Mouse (Mus musculus): ENCODE data around the gene Rtn2. TPM values are rescaled to one million over a fixed set of nuclear protein-coding genes. Genes with fewer than 3 reads are reported as not detected.

Rtn2 gene
- polyA plus RNA-seq, 1 experiment: 9.1 TPM

DNA sequence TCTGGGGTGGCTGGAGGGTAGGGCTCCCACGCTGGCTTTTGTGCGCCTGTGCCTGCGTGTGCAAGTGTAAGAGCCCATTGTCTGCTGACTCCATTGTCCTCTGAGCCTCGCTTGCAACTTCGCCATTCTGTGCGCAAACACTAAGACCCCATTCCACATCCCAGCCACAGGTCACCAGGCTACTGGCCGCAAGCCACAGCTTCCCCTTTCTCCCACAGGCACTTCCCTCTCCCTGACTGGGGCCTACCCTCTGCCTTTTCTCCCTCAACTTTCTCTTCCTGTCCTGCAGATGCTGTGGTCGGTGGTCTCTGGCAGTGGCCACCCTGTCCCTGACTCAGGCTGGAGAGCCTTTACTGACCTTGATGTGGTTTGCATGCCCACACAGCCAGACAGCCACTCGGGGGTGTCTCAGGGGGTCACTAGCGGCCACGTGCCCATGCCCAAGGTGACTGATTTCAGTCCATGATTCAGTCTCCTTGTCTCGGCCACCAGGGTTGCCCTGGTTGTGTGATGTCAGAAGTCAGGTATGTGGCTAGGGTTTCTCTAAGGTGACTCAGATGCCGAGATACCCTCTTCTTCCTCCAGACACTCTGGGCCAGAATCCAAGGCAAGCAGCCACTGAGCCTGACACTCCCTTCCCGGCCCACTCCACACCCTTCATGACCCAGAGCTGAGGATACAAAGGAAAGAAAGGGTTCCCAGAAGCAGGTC is 34.2 kb downstream of the Rtn2 start:
- no peak overlapping the region for H3K4me3 ChIP-seq (ENCODE audit: extremely low read depth, insufficient read depth, insufficient read length)
- no peak overlapping the region for H3K27ac ChIP-seq (ENCODE audit: insufficient read depth, low read length)
- DNase-seq (ENCODE audit: low read depth in 1 of 2, low spot score in 2 of 2): no peak
- H3K4me1 ChIP-seq (ENCODE audit: control insufficient read depth, insufficient read depth, insufficient read length): peaks cover 23% of the 10 kb centered on the region; the same call in 1 of the 2 replicates
- 0 out of 2 replicates have a peak, but pooled peaks cover 1% of the 10 kb centered on the region for H3K27me3 ChIP-seq (ENCODE audit: control insufficient read depth, insufficient read depth, low read length)
- no peaks in the 10 kb centered on the region for H3K36me3 ChIP-seq (ENCODE audit: control insufficient read depth, insufficient read depth, low read length)
- TF ChIP-seq CTCF (IDR thresholded peaks at IDR 0.05; ENCODE audit: extremely low read depth, insufficient read depth, insufficient read length, insufficient replicate concordance): no peak
- TF ChIP-seq POLR2A (IDR thresholded peaks at IDR 0.05; ENCODE audit: low read depth, low read length): no peak
- WGBS: 9% methylated on average over 14 of the region's 14 CpGs

DNA sequence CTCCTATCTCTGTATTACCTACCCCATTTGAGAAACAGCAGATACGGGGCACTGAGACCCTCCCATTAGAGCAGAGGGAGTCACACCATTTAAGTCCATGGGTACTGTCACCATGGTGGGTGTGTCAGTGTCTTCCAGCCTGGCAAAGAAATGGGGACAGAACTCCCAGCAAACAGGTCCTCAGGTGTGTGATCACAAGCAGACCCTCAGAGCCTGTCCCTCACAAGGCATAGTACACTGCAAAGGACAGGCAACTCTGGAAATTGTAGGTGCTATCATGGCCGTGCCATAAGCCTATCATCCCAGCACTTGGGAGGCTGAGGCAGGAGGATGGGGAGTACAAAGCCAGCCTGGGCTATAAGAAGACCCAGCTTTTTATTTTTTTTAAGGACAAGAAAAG is 35.8 kb downstream of the Rtn2 start:
- H3K27ac ChIP-seq (ENCODE audit: insufficient read depth, low read length): no peak overlapping the region
- no peaks in the 10 kb centered on the region for H3K36me3 ChIP-seq (ENCODE audit: control insufficient read depth, insufficient read depth, low read length)
- peaks cover 23% of the 10 kb centered on the region; the same call in 1 of the 2 replicates for H3K4me1 ChIP-seq (ENCODE audit: control insufficient read depth, insufficient read depth, insufficient read length)
- TF ChIP-seq CTCF (IDR thresholded peaks at IDR 0.05; ENCODE audit: extremely low read depth, insufficient read depth, insufficient read length, insufficient replicate concordance) (no peak), POLR2A (IDR thresholded peaks at IDR 0.05; ENCODE audit: low read depth, low read length) (no peak)
- H3K27me3 ChIP-seq (ENCODE audit: control insufficient read depth, insufficient read depth, low read length): 0 out of 2 replicates have a peak, but pooled peaks cover 1% of the 10 kb centered on the region
- no peak for DNase-seq (ENCODE audit: low read depth in 1 of 2, low spot score in 2 of 2)
- WGBS: 93% methylated on average over 2 of the region's 2 CpGs
- no peak overlapping the region for H3K4me3 ChIP-seq (ENCODE audit: extremely low read depth, insufficient read depth, insufficient read length)

GRCm38 (mm10) chr7:19318676-19319075 is 36.3 kb downstream of the Rtn2 start:
- no peak overlapping the region for H3K27ac ChIP-seq (ENCODE audit: insufficient read depth, low read length)
- no peak overlapping the region for H3K4me3 ChIP-seq (ENCODE audit: extremely low read depth, insufficient read depth, insufficient read length)
- 12% methylated on average over 7 of the region's 7 CpGs for WGBS
- H3K4me1 ChIP-seq (ENCODE audit: control insufficient read depth, insufficient read depth, insufficient read length): peaks cover 23% of the 10 kb centered on the region; the same call in 1 of the 2 replicates
- H3K36me3 ChIP-seq (ENCODE audit: control insufficient read depth, insufficient read depth, low read length): no peaks in the 10 kb centered on the region
- no peak for TF ChIP-seq POLR2A (IDR thresholded peaks at IDR 0.05; ENCODE audit: low read depth, low read length)
- no peak for TF ChIP-seq CTCF (IDR thresholded peaks at IDR 0.05; ENCODE audit: extremely low read depth, insufficient read depth, insufficient read length, insufficient replicate concordance)
- DNase-seq (ENCODE audit: low read depth in 1 of 2, low spot score in 2 of 2): no peak
- H3K27me3 ChIP-seq (ENCODE audit: control insufficient read depth, insufficient read depth, low read length): 0 out of 2 replicates have a peak, but pooled peaks cover 1% of the 10 kb centered on the region

DNA sequence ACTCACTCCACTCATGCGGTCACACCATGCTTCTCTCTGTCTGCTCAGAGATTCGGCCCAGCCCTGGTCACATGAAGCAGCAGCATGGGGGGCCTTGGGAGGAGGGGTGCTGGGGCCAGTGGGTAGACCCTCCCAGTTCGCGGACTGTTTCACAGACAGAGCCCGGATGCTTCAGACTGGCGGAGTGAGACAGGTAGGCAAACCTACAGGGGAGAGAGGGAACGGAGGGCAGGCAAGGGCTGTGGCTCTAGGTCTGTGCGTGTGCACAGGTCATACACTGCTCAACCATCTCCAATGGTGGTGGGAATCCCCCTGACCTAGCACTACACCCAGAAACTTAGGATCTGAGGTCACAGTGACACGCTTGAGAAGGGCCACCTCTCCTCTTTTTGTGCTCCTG is 37.0 kb downstream of the Rtn2 start:
- DNase-seq (ENCODE audit: low read depth in 1 of 2, low spot score in 2 of 2): no peak
- Histone ChIP-seq H3K4me1 (ENCODE audit: control insufficient read depth, insufficient read depth, insufficient read length) (peaks cover 23% of the 10 kb centered on the region; the same call in 1 of the 2 replicates), H3K27me3 (ENCODE audit: control insufficient read depth, insufficient read depth, low read length) (0 out of 2 replicates have a peak, but pooled peaks cover 1% of the 10 kb centered on the region), H3K4me3 (ENCODE audit: extremely low read depth, insufficient read depth, insufficient read length) (peak overlapping the region; percentile 50), H3K36me3 (ENCODE audit: control insufficient read depth, insufficient read depth, low read length) (no peaks in the 10 kb centered on the region), H3K27ac (ENCODE audit: insufficient read depth, low read length) (no peak overlapping the region)
- TF ChIP-seq CTCF (IDR thresholded peaks at IDR 0.05; ENCODE audit: extremely low read depth, insufficient read depth, insufficient read length, insufficient replicate concordance) (no peak), POLR2A (IDR thresholded peaks at IDR 0.05; ENCODE audit: low read depth, low read length) (no peak)
- WGBS: 55% methylated on average over 9 of the region's 9 CpGs

DNA sequence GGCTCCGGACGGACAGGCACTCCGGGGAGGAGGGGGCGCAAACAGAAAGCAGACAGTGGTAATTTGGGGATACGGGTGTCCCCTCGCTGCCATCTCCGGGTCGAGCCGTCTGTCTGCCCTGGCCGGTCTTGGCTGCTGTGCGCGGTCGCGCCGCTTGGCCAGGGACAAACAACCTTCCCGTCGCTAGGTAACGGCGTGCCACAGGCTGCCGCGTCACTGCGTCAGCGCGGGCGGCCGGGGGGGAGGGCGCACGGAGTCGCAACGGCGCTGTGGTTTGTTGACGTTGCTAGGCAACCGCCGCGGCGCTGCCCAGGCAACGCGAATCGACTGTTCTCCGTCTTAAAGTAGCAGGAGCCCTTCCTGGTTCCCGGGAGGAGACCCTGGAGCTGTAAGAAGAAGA is 37.5 kb downstream of the Rtn2 start:
- H3K27me3 ChIP-seq (ENCODE audit: control insufficient read depth, insufficient read depth, low read length): no peaks in the 10 kb centered on the region
- DNase-seq (ENCODE audit: low read depth in 1 of 2, low spot score in 2 of 2): peak; percentile 92 to 94
- no peak overlapping the region for H3K27ac ChIP-seq (ENCODE audit: insufficient read depth, low read length)
- WGBS: 1% methylated on average over 39 of the region's 41 CpGs
- H3K4me3 ChIP-seq (ENCODE audit: extremely low read depth, insufficient read depth, insufficient read length): peak overlapping the region; percentile 50
- TF ChIP-seq CTCF (IDR thresholded peaks at IDR 0.05; ENCODE audit: extremely low read depth, insufficient read depth, insufficient read length, insufficient replicate concordance): peak; percentile 4; the same call in 1 of the 2 replicates
- no peak for TF ChIP-seq POLR2A (IDR thresholded peaks at IDR 0.05; ENCODE audit: low read depth, low read length)
- no peaks in the 10 kb centered on the region for H3K36me3 ChIP-seq (ENCODE audit: control insufficient read depth, insufficient read depth, low read length)
- peaks cover 23% of the 10 kb centered on the region; the same call in 1 of the 2 replicates for H3K4me1 ChIP-seq (ENCODE audit: control insufficient read depth, insufficient read depth, insufficient read length)

DNA sequence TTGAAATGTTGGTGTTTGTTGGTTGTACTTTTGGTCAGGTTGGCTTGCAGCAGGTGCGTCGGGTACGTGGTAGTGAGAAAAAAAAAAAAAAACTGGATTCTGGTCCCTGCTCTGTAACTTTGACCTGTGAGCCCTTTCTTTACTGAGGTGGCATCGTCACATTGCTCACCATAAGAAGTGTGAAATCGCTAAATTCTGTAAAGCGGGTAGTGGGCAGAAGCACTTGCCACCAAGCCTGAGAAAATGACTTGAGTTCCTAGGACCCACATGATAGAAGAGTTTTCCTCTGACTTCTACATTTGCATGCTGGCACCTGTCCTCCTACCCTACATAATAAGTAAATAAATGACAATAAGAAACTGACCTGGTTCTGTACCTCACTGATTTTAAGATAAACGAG is 38.2 kb downstream of the Rtn2 start:
- WGBS: 45% methylated on average over 7 of the region's 7 CpGs
- H3K4me3 ChIP-seq (ENCODE audit: extremely low read depth, insufficient read depth, insufficient read length): no peak overlapping the region
- H3K4me1 ChIP-seq (ENCODE audit: control insufficient read depth, insufficient read depth, insufficient read length): peaks cover 28% of the 10 kb centered on the region; the same call in 1 of the 2 replicates
- no peak for DNase-seq (ENCODE audit: low read depth in 1 of 2, low spot score in 2 of 2)
- H3K27ac ChIP-seq (ENCODE audit: insufficient read depth, low read length): no peak overlapping the region
- H3K36me3 ChIP-seq (ENCODE audit: control insufficient read depth, insufficient read depth, low read length): no peaks in the 10 kb centered on the region
- no peaks in the 10 kb centered on the region for H3K27me3 ChIP-seq (ENCODE audit: control insufficient read depth, insufficient read depth, low read length)
- TF ChIP-seq POLR2A (IDR thresholded peaks at IDR 0.05; ENCODE audit: low read depth, low read length) (no peak), CTCF (IDR thresholded peaks at IDR 0.05; ENCODE audit: extremely low read depth, insufficient read depth, insufficient read length, insufficient replicate concordance) (no peak)

- Histone ChIP-seq H3K4me1 (ENCODE audit: control insufficient read depth, insufficient read depth, insufficient read length) (peaks cover 36% of the 10 kb centered on the region; the same call in 1 of the 2 replicates), H3K27ac (ENCODE audit: insufficient read depth, low read length) (no peak overlapping the region), H3K36me3 (ENCODE audit: control insufficient read depth, insufficient read depth, low read length) (no peaks in the 10 kb centered on the region), H3K27me3 (ENCODE audit: control insufficient read depth, insufficient read depth, low read length) (peaks cover 1% of the 10 kb centered on the region; the same call in 1 of the 2 replicates), H3K4me3 (ENCODE audit: extremely low read depth, insufficient read depth, insufficient read length) (no peak overlapping the region)
- no peak for TF ChIP-seq POLR2A (IDR thresholded peaks at IDR 0.05; ENCODE audit: low read depth, low read length)
- peak; percentile 51 to 91 for DNase-seq (ENCODE audit: low read depth in 1 of 2, low spot score in 2 of 2)
- 10% methylated on average over 5 of the region's 5 CpGs for WGBS
These were observed 39.0 kb downstream of the Rtn2 start for GRCm38 (mm10) chr7:19321464-19321863.
